Mouse (Mus musculus) kidney, postnatal 0 days (tissue): ENCODE data around the gene Tead4. TPM values are rescaled to one million over a fixed set of nuclear protein-coding genes. Genes with fewer than 3 reads are reported as not detected.

Source experiments
- ATAC-seq: fragments of 200-750 bp; cut with Nextera tagmentation; replicated peaks from 2 replicates; pipeline ENCODE4 v1.8.0; 2017; ENCODE audit warnings: low read depth, moderate number of reproducible peaks, moderate TSS enrichment, moderate library complexity; ENCODE audit not compliant: low FRiP score
- DNase-seq: peaks from one replicate; pipeline ENCODE4 v3.0.0-alpha.2; 2016; ENCODE audit warnings: low spot score
- H3K27ac ChIP-seq: fragments of 300-500 bp; sonication (generic); 2 replicates; pipeline ENCODE4 v1.5.1; 2014; ENCODE audit warnings: mild to moderate bottlenecking
- H3K27me3 ChIP-seq: fragments of 300-500 bp; sonication (generic); 2 replicates; pipeline ENCODE4 v1.6.1; 2014; ENCODE audit warnings: low read length, mixed read lengths; ENCODE audit not compliant: insufficient read depth
- H3K36me3 ChIP-seq: fragments of 300-500 bp; sonication (generic); 2 replicates; pipeline ENCODE4 v1.6.1; 2014; ENCODE audit warnings: low read length, mixed read lengths; ENCODE audit not compliant: insufficient read depth
- H3K4me1 ChIP-seq: fragments of 300-500 bp; sonication (generic); replicated peaks from 2 replicates; pipeline ENCODE4 v1.6.1; 2014; ENCODE audit warnings: antibody characterized with exemption, low read length, mixed read lengths; ENCODE audit not compliant: insufficient read depth
- H3K4me2 ChIP-seq: fragments of 300-500 bp; sonication (generic); 2 replicates; pipeline ENCODE4 v1.6.1; 2014; ENCODE audit warnings: mild to moderate bottlenecking, low read length, moderate library complexity, mixed read lengths
- H3K4me3 ChIP-seq: fragments of 300-500 bp; sonication (generic); replicated peaks from 2 replicates; pipeline ENCODE4 v1.5.1; 2014; ENCODE audit warnings: low read depth, low read length
- H3K9ac ChIP-seq: fragments of 300-500 bp; sonication (generic); 2 replicates; pipeline ENCODE4 v1.6.1; 2014; ENCODE audit warnings: low read depth, low read length
- H3K9me3 ChIP-seq: fragments of 300-500 bp; sonication (generic); replicated peaks from 2 replicates; pipeline ENCODE4 v1.6.1; 2016; ENCODE audit warnings: low read length, inconsistent platforms, mixed read lengths
- CTCF ChIP-seq: IDR thresholded peaks from 2 replicates; pipeline ENCODE4 v1.5.1; 2016; ENCODE audit warnings: antibody characterized with exemption, low read depth, mild to moderate bottlenecking, moderate library complexity
- WGBS: fragments of 180-500 bp; shearing (Covaris S2); extraction: QIAGEN DNeasy Blood & Tissue Kit; methylation state at CpG from one replicate; pipeline ENCODE4 v1.1.7; 2014; 5-methylcytosine and 5-hydroxymethylcytosine counted together
- polyA plus RNA-seq: library from polyadenylated mRNA; unstranded; fragments of >200 nt; fragmentation: Nextera tagmentation; extraction: Ambion mirVana; gene quantifications from 2 replicates; pipeline ENCODE4 v1.2.1, GENCODE M21; 2015

The Tead4 gene
- polyA plus RNA-seq, 1 experiment from 2014 or later, result 2.3 TPM

DNA sequence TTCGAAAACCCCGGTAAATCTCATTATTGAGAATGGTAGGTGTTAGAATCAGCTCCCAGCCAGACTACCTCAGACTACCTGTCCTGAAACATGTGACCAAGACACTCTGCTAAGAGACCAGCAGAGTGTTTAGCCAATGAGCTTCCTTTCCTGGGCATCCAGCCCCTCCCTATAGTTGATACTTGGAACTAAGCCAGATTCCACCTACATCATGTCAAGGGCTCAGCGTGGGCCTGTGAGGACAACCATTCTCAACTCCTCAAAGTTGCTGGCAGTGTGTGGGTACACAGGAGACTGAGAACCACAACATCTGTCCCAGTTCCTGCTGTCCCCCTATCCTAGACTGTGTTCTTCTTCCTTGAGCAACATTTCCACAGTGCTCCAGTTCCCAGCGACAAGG is 45.3 kb downstream of the Tead4 start:
- DNase-seq (no peak), ATAC-seq (0 out of 2 replicates have a peak, but pooled peaks have one; percentile 19)
- Histone ChIP-seq H3K36me3 (no peaks in the 10 kb centered on the region), H3K27ac (no peak overlapping the region), H3K4me2 (no peak overlapping the region), H3K27me3 (no peaks in the 10 kb centered on the region), H3K9ac (no peak overlapping the region), H3K9me3 (no peaks in the 10 kb centered on the region), H3K4me3 (no peak overlapping the region), H3K4me1 (no peaks in the 10 kb centered on the region)
- no peak for TF ChIP-seq CTCF
- WGBS, result 77% methylated on average over 4 of the region's 4 CpGs

DNA sequence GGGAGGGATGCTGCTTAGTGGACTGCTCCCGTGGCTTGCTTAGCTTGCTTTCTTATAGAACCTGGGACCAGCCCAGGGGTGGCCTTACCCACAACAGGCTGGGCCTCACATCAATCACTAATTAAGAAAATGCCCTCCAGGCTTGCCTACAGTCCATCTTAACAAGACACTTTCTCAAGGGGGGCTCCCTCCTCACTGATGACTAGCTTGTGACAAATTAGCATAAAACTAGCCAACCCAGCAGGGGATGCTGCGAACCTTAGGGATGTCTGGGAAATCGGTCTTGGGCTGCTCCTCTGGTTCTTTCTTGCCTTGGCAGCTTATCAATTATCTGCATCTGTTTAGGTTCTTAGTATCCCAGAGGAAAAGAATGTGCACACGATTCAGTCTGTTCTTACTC is 46.1 kb downstream of the Tead4 start:
- H3K4me2 ChIP-seq, result no peak overlapping the region
- TF ChIP-seq CTCF, result no peak
- no peaks in the 10 kb centered on the region for H3K9me3 ChIP-seq
- 74% methylated on average over 4 of the region's 4 CpGs for WGBS
- H3K4me3 ChIP-seq, result no peak overlapping the region
- DNase-seq, result no peak
- H3K9ac ChIP-seq, result no peak overlapping the region
- no peak for ATAC-seq
- no peaks in the 10 kb centered on the region for H3K27me3 ChIP-seq
- H3K27ac ChIP-seq, result no peak overlapping the region
- no peaks in the 10 kb centered on the region for H3K4me1 ChIP-seq
- H3K36me3 ChIP-seq, result no peaks in the 10 kb centered on the region

DNA sequence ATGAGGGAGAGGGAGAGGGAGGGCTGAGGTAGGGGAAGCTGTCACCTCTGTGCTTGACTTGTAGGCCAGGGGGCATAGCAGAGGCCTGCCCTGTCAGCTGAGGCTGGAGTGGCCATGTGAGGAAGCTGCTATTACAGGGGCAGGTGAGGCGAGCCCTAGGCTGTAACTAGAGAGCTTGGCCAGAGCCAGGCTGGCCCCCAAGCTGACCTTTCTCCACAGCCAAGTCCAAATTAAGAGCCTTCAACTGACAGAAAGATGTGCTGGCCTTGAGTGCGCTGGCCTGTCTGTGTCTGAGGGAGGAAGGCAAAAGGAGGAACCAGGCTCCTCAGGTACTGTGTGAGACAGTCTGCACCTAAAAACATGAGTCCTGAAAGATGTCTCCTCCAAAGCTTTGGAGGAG is 47.5 kb downstream of the Tead4 start:
- 67% methylated on average over 2 of the region's 2 CpGs for WGBS
- ATAC-seq, result no peak

DNA sequence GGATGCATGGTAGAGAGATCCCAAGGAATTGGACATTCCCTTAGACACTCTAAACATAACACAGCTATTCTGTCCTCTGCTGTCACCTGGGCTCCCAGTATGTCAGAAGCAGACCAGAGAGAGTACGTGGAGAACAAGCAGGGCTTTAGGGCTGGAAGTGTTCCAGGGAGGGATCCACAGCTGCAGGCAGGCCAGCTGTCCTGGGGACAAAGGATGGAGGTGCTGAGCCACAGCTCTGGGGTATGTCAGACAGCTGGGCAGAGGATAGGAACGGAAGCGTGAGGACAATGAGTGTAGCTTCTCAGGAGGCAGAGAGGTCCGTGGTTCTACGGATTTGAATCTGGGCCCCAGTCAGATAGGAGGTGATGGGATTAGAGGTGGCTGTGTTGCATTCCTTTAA is 50.0 kb downstream of the Tead4 start:
- H3K36me3 ChIP-seq, result 0 out of 2 replicates have a peak, but pooled peaks cover 3% of the 10 kb centered on the region
- ATAC-seq (no peak), DNase-seq (no peak)
- H3K4me2 ChIP-seq, result no peak overlapping the region
- H3K27ac ChIP-seq, result no peak overlapping the region
- H3K9me3 ChIP-seq, result no peaks in the 10 kb centered on the region
- H3K27me3 ChIP-seq, result no peaks in the 10 kb centered on the region
- no peak overlapping the region for H3K4me3 ChIP-seq
- 88% methylated on average over 5 of the region's 5 CpGs for WGBS
- no peak for TF ChIP-seq CTCF
- no peaks in the 10 kb centered on the region for H3K4me1 ChIP-seq
- H3K9ac ChIP-seq, result no peak overlapping the region

More for the DNA sequence above, 47.5 kb downstream of the Tead4 start:
- H3K4me2 ChIP-seq, result no peak overlapping the region
- 0 out of 2 replicates have a peak, but pooled peaks cover 3% of the 10 kb centered on the region for H3K36me3 ChIP-seq
- DNase-seq, result no peak
- TF ChIP-seq CTCF, result no peak
- H3K9ac ChIP-seq, result no peak overlapping the region
- no peaks in the 10 kb centered on the region for H3K4me1 ChIP-seq
- H3K27ac ChIP-seq, result no peak overlapping the region
- H3K4me3 ChIP-seq, result no peak overlapping the region
- H3K9me3 ChIP-seq, result no peaks in the 10 kb centered on the region
- no peaks in the 10 kb centered on the region for H3K27me3 ChIP-seq

DNA sequence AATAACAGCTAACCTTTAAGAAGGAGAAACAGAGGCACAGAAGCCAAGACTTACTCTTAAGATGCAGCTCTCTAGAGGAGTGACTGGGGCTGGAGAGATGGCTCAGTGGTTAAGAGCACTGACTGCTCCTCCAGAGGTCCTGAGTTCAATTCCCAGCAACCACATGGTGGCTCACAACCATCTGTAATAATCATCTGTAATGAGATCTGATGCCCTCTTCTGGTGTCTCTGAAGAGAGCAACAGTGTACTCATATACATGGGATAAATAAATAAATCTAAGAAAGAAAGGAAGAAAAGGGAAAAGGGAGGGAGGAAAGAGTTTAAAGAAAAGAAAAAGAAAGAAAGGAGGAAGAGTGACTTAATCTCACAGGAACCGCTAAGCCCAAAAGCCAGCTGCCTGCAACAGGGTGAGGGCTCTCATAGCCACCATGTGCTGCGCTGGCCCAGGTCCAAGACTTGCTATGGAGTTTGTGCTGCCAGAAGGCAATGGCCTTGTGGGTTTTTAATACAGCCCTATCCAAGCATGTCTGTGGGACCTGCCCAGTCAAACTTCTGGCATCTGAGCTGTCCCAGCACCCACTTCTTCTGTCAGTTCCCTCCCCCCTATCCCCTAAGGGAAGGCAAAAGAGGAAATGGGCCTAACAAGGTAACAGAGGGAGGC is 63.4 kb downstream of the Tead4 start:
- ATAC-seq (no peak), DNase-seq (no peak)
- no peaks in the 10 kb centered on the region for H3K9me3 ChIP-seq
- no peak overlapping the region for H3K27ac ChIP-seq
- no peak overlapping the region for H3K4me3 ChIP-seq
- H3K4me1 ChIP-seq, result no peaks in the 10 kb centered on the region
- H3K9ac ChIP-seq, result no peak overlapping the region
- no peaks in the 10 kb centered on the region for H3K36me3 ChIP-seq
- no peak overlapping the region for H3K4me2 ChIP-seq
- WGBS, result 76% methylated on average over 2 of the region's 2 CpGs
- no peaks in the 10 kb centered on the region for H3K27me3 ChIP-seq
- peak; percentile 35 for TF ChIP-seq CTCF

DNA sequence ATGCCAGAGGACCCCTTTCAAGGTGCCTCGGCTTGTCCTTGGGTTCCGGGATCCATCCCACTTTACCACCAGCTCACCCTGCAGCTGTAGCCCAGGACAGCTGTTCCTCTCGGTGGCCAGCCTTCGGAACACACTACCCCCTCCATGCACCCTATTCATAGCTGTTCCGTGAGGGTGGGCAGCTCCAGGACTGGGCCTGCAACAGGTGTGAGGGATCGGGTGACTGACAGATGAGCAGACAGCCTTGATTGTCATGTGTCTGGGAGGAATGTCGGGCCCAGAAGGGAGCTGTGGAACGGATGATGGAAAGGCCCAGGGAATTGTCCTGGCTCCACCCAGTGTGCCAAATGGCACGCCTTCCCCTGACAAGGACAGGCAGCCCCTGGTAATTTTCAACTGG is 64.0 kb downstream of the Tead4 start:
- no peak for DNase-seq
- Histone ChIP-seq H3K4me2 (no peak overlapping the region), H3K36me3 (no peaks in the 10 kb centered on the region), H3K27me3 (no peaks in the 10 kb centered on the region), H3K4me3 (no peak overlapping the region), H3K27ac (no peak overlapping the region), H3K4me1 (no peaks in the 10 kb centered on the region), H3K9ac (no peak overlapping the region), H3K9me3 (no peaks in the 10 kb centered on the region)
- TF ChIP-seq CTCF, result no peak
- WGBS, result 51% methylated on average over 9 of the region's 9 CpGs
- no peak for ATAC-seq

DNA sequence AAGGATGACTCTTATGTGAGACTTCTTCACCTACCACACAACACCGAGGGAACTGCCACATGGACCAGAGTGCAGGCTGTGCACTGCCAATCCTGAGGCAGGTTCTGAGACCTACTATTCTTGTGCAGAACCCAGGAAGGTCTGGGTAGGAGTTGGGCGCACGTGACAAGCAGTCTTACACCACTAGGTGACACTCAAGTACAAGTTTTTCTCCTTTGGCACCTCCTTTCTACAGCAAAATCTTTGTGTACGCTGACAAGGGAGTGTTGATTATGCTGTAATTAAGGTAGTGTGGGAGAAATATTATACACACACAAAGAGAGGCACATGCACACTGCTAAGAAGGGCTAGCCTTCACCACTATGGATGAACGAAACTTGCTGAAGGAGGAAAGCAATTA is 66.4 kb downstream of the Tead4 start:
- Histone ChIP-seq H3K27me3 (no peaks in the 10 kb centered on the region), H3K27ac (no peak overlapping the region), H3K9me3 (no peaks in the 10 kb centered on the region), H3K4me2 (no peak overlapping the region), H3K4me3 (no peak overlapping the region), H3K4me1 (no peaks in the 10 kb centered on the region), H3K9ac (no peak overlapping the region), H3K36me3 (no peaks in the 10 kb centered on the region)
- peak; percentile 90 for TF ChIP-seq CTCF
- peak; percentile 91 for DNase-seq
- 33% methylated on average over 5 of the region's 5 CpGs for WGBS
- ATAC-seq, result peak; percentile 43
